Mouse (Mus musculus) olfactory bulb, adult 2 months (tissue): ENCODE data around the gene Tmem11.

Source experiments
- CTCF ChIP-seq: fragments of 200-500 bp; IDR thresholded peaks from 2 replicates; pipeline ENCODE4 v1.5.1; 2012; ENCODE audit warnings: low read depth, mild to moderate bottlenecking, low read length, moderate library complexity; ENCODE audit not compliant: insufficient read depth
- POLR2A ChIP-seq: fragments of 200-500 bp; IDR thresholded peaks from 2 replicates; pipeline ENCODE4 v1.6.1; 2012; ENCODE audit warnings: mild to moderate bottlenecking, low read depth, low read length, moderate library complexity; ENCODE audit not compliant: insufficient read depth

DNA sequence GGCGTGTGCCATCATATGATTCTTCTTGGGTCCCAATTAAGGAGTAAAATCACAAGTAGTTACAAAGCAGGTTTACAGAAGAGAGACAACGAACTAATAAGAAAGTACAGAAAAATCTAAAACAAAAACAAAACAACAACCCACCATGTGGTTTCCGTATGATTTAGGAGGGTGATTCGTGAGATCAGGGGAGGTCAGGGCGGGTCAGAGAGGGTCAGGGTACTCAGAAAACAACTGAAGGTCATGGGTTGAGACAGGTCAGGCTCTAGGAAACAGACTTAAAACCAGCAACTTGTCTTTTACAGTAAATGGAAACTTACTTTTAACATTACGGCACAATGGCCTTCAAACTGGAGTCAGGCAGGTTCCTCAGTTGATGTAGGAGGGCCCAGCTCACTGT is 11.2 kb upstream of the Tmem11 start:
- TF ChIP-seq CTCF = no peak
- no peak for TF ChIP-seq POLR2A
